Mouse (Mus musculus) neutrophil, adult 5-6 weeks (primary cell): ENCODE data around the gene Btg4. TPM values are rescaled to one million over a fixed set of nuclear protein-coding genes. Genes with fewer than 3 reads are reported as not detected.
A peak's percentile ranks its signal among the peaks of the same experiment; 100 is the strongest.
"Not testable (repeated sequence)": the region's sequence is repeated elsewhere in the genome, so short reads cannot be mapped to it uniquely, and the experiment has no call there.

Experiments used
- ATAC-seq: fragments of 151-379, 151-347 bp; 2 replicates; pipeline ENCODE4 v1.8.0; 2017; ENCODE audit warnings: mild to moderate bottlenecking, moderate TSS enrichment; ENCODE audit not compliant: insufficient number of reproducible peaks, poor library complexity, low FRiP score, severe bottlenecking; ENCODE audit errors: extremely low read depth
- total RNA-seq: library from RNA; stranded (forward); fragments of 200-1000 nt; gene quantifications from 2 replicates; pipeline ENCODE4 v1.2.3, GENCODE M21; 2017

Btg4 gene
- total RNA-seq, 1 experiment from 2014 or later = not detected

- ATAC-seq = no peak
Measured at GRCm38 (mm10) chr9:51076300-51076978, 15.7 kb downstream of the Btg4 start.

- ATAC-seq = 0 out of 2 replicates have a peak, but pooled peaks have one; percentile 33
Measured at GRCm38 (mm10) chr9:51076979-51077315, 16.2 kb downstream of the Btg4 start, which contains the start of gene Layn. Gene Layn (minus strand): TSS chr9:51077094.

- no peak for ATAC-seq
Measured at GRCm38 (mm10) chr9:51081614-51082013, 20.9 kb downstream of the Btg4 start.

- no peak for ATAC-seq
Measured at GRCm38 (mm10) chr9:51093697-51094096, 33.0 kb downstream of the Btg4 start.

GRCm38 (mm10) chr9:51096306-51096705 is 35.6 kb downstream of the Btg4 start:
- no peak for ATAC-seq

- no peak for ATAC-seq
Measured at GRCm38 (mm10) chr9:51101756-51102425, 41.2 kb downstream of the Btg4 start, which contains the start of gene 4833427G06Rik. Gene 4833427G06Rik (minus strand): TSS chr9:51102078.

GRCm38 (mm10) chr9:51102963-51103807 is 42.5 kb downstream of the Btg4 start:
- 0 out of 2 replicates have a peak, but pooled peaks have one; percentile 16 for ATAC-seq

GRCm38 (mm10) chr9:51103808-51104514 is 43.3 kb downstream of the Btg4 start:
- ATAC-seq = no peak

GRCm38 (mm10) chr9:51105751-51106150 is 45.0 kb downstream of the Btg4 start:
- no peak for ATAC-seq

- no peak for ATAC-seq
Measured at GRCm38 (mm10) chr9:51114767-51115166, 54.1 kb downstream of the Btg4 start.

- ATAC-seq = no peak
Measured at GRCm38 (mm10) chr9:51136985-51137384, 76.3 kb downstream of the Btg4 start.

- ATAC-seq = no peak
Measured at GRCm38 (mm10) chr9:51137432-51137831, 76.7 kb downstream of the Btg4 start.

GRCm38 (mm10) chr9:51137836-51138235 is 77.1 kb downstream of the Btg4 start:
- no peak for ATAC-seq

- ATAC-seq = no peak
Measured at GRCm38 (mm10) chr9:51138301-51138700, 77.6 kb downstream of the Btg4 start.

GRCm38 (mm10) chr9:51139401-51139800 is 78.7 kb downstream of the Btg4 start:
- not testable (repeated sequence) for ATAC-seq

GRCm38 (mm10) chr9:51140711-51141110 is 80.0 kb downstream of the Btg4 start:
- no peak for ATAC-seq

- ATAC-seq = no peak
Measured at GRCm38 (mm10) chr9:51143437-51143836, 82.7 kb downstream of the Btg4 start.

- ATAC-seq = no peak
Measured at GRCm38 (mm10) chr9:51144218-51144617, 83.5 kb downstream of the Btg4 start.

- ATAC-seq = no peak
Measured at GRCm38 (mm10) chr9:51146496-51146895, 85.8 kb downstream of the Btg4 start.
